Mouse (Mus musculus): Measurements from ENCODE around the gene Zfp1. TPM values are rescaled to one million over a fixed set of nuclear protein-coding genes. Genes with fewer than 3 reads are reported as not detected.
A peak's percentile ranks its signal among the peaks of the same experiment; 100 is the strongest.

Gene Zfp1
- polyA plus RNA-seq, 1 experiment from 2014 or later: 24.8 TPM

- Histone ChIP-seq H3K9me3 (replicated peaks) (no peaks in the 10 kb centered on the region), H3K27me3 (no peaks in the 10 kb centered on the region), H3K4me2 (replicated peaks) (no peak overlapping the region), H3K36me3 (peaks cover 42% of the 10 kb centered on the region), H3K4me3 (no peak overlapping the region), H3K27ac (peak overlapping the region; percentile 55), H3K4me1 (peaks cover 43% of the 10 kb centered on the region), H3K9ac (no peak overlapping the region)
- WGBS: 55% methylated on average over 5 of the region's 5 CpGs
- ATAC-seq (ENCODE audit: low FRiP score): no peak
Observed at GRCm38 (mm10) chr8:111718937-111719336, 75.7 kb downstream of the Zfp1 start.

DNA sequence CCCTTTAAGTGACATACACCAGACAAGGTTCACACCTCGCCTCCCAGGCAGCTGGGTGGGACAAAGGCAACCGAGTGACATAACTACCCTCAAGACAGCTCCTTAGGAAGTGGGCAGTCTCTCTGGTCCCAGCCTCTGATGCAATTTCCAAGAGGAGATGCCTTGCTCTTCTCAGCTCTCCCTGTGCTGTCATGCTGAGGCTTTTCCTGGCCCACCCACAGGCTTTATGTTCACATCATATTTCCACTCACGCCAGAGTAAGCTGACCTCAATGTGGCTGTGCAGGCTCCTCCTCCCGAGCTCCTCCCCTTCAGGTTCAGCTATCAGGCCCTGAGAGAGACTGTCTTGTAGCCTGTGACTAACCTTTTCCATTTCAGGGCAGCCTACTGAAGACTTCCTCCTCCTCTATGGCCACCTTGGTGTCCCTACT, 76.9 kb downstream of the Zfp1 start:
- Histone ChIP-seq H3K4me2 (replicated peaks) (no peak overlapping the region), H3K27me3 (no peaks in the 10 kb centered on the region), H3K4me1 (peaks cover 43% of the 10 kb centered on the region), H3K9me3 (replicated peaks) (no peaks in the 10 kb centered on the region), H3K36me3 (peaks cover 30% of the 10 kb centered on the region), H3K4me3 (no peak overlapping the region), H3K9ac (no peak overlapping the region), H3K27ac (0 out of 2 replicates have a peak overlapping the region, but pooled peaks have one; percentile 37)
- ATAC-seq (ENCODE audit: low FRiP score): no peak
- WGBS: 69% methylated on average over 4 of the region's 4 CpGs

Small RNA genes within 50 kb of the gene (microRNA-seq; reads per million reads assigned to microRNA genes)
- not detected for gene Mir7076

Other genes starting within 250 kb of the Zfp1 start
- 0.12 TPM in 1 of 2 replicates, not detected in the other for gene Fa2h, start 249.6 kb upstream of the Zfp1 start, polyA plus RNA-seq (2016; fragmentation: Nextera tagmentation; extraction: Ambion mirVana)
- gene Wdr59, start 121.3 kb upstream of the Zfp1 start, polyA plus RNA-seq (2016; fragmentation: Nextera tagmentation; extraction: Ambion mirVana): 7.2 and 7.7 TPM in 2 replicates
- 104 TPM in 2 replicates for gene Znrf1, start 107.3 kb upstream of the Zfp1 start, polyA plus RNA-seq (2016; fragmentation: Nextera tagmentation; extraction: Ambion mirVana)
- gene Ldhd, start 13.0 kb upstream of the Zfp1 start, polyA plus RNA-seq (2016; fragmentation: Nextera tagmentation; extraction: Ambion mirVana): 0.29 and 0.50 TPM in 2 replicates
- gene Ctrb1, start 47.6 kb downstream of the Zfp1 start, polyA plus RNA-seq (2016; fragmentation: Nextera tagmentation; extraction: Ambion mirVana): not detected in 2 replicates
- gene Bcar1, start 100.4 kb downstream of the Zfp1 start, polyA plus RNA-seq (2016; fragmentation: Nextera tagmentation; extraction: Ambion mirVana): 50.7 and 56.5 TPM in 2 replicates
- 192 and 212 TPM in 2 replicates for gene Cfdp1, start 210.9 kb downstream of the Zfp1 start, polyA plus RNA-seq (2016; fragmentation: Nextera tagmentation; extraction: Ambion mirVana)
- 7.5 and 8.5 TPM in 2 replicates for gene Tmem170, start 233.3 kb downstream of the Zfp1 start, polyA plus RNA-seq (2016; fragmentation: Nextera tagmentation; extraction: Ambion mirVana)

Measured in hindbrain, embryonic 12.5 days (tissue).